Mouse (Mus musculus) hindbrain, embryonic 12.5 days (tissue): ENCODE measurements around the gene Zfp36. TPM values are rescaled to one million over a fixed set of nuclear protein-coding genes. Genes with fewer than 3 reads are reported as not detected.

ENCODE experiments used
- ATAC-seq: fragments of 200-750 bp; cut with Nextera tagmentation; 2 replicates; pipeline ENCODE4 v1.8.0; 2017; ENCODE audit warnings: moderate TSS enrichment; ENCODE audit not compliant: low FRiP score
- H3K27ac ChIP-seq: fragments of 300-500 bp; sonication (generic); 2 replicates; pipeline ENCODE4 v1.5.1; 2016; ENCODE audit warnings: mild to moderate bottlenecking
- H3K27me3 ChIP-seq: fragments of 300-500 bp; sonication (generic); 2 replicates; pipeline ENCODE4 v1.6.1; 2016; ENCODE audit warnings: mild to moderate bottlenecking
- H3K36me3 ChIP-seq: fragments of 300-500 bp; sonication (generic); 2 replicates; pipeline ENCODE4 v1.6.1; 2016; ENCODE audit warnings: mild to moderate bottlenecking
- H3K4me1 ChIP-seq: fragments of 300-500 bp; sonication (generic); 2 replicates; pipeline ENCODE4 v1.6.1; 2016
- H3K4me2 ChIP-seq: fragments of 300-500 bp; sonication (generic); replicated peaks from 2 replicates; pipeline ENCODE4 v1.6.1; 2016; ENCODE audit warnings: mild to moderate bottlenecking
- H3K4me3 ChIP-seq: fragments of 300-500 bp; sonication (generic); 2 replicates; pipeline ENCODE4 v1.5.1; 2016; ENCODE audit warnings: mild to moderate bottlenecking
- H3K9ac ChIP-seq: fragments of 300-500 bp; sonication (generic); 2 replicates; pipeline ENCODE4 v1.6.1; 2016; ENCODE audit warnings: mild to moderate bottlenecking, moderate library complexity
- H3K9me3 ChIP-seq: fragments of 300-500 bp; sonication (generic); replicated peaks from 2 replicates; pipeline ENCODE4 v1.6.1; 2016; ENCODE audit warnings: mild to moderate bottlenecking
- WGBS: fragments of 180-500 bp; shearing (Covaris S2); methylation state at CpG from one replicate; pipeline ENCODE4 v1.1.7; 2016; 5-methylcytosine and 5-hydroxymethylcytosine counted together
- polyA plus RNA-seq: library from polyadenylated mRNA; unstranded; fragments of >200 nt; fragmentation: Nextera tagmentation; extraction: Ambion mirVana; gene quantifications from 2 replicates; pipeline ENCODE4 v1.2.1, GENCODE M21; 2016

The Zfp36 gene
- polyA plus RNA-seq: 6.3 and 7.3 TPM in 2 replicates

- Histone ChIP-seq H3K27me3 (peaks cover 8% of the 10 kb centered on the region; the same call in 1 of the 2 replicates), H3K4me1 (peaks cover 60% of the 10 kb centered on the region), H3K27ac (peak within 1 kb of the TSS; percentile 84), H3K4me3 (peak within 1 kb of the TSS; percentile 55), H3K4me2 (peak within 1 kb of the TSS; percentile 90), H3K9ac (peak within 1 kb of the TSS; percentile 78), H3K9me3 (no peaks in the 10 kb centered on the region), H3K36me3 (peaks cover 4% of the 10 kb centered on the region; the same call in 1 of the 2 replicates)
- ATAC-seq: no peak
- WGBS: 52% methylated on average over 17 of the region's 17 CpGs
Observed at GRCm38 (mm10) chr7:28380237-28381016, at the start of gene Zfp36. Zfp36 (minus strand) TSS chr7:28380253.

- Histone ChIP-seq H3K27ac (no peak overlapping the region), H3K4me2 (no peak overlapping the region), H3K9ac (no peak overlapping the region), H3K27me3 (no peaks in the 10 kb centered on the region), H3K4me1 (0 out of 2 replicates have a peak, but pooled peaks cover 3% of the 10 kb centered on the region), H3K4me3 (no peak overlapping the region), H3K9me3 (no peaks in the 10 kb centered on the region), H3K36me3 (peaks cover 20% of the 10 kb centered on the region)
- no peak for ATAC-seq
Observed at GRCm38 (mm10) chr7:28427738-28428137, 47.7 kb upstream of the Zfp36 start.

- no peak overlapping the region for H3K4me2 ChIP-seq
- no peak overlapping the region for H3K27ac ChIP-seq
- no peaks in the 10 kb centered on the region for H3K4me1 ChIP-seq
- H3K9ac ChIP-seq: no peak overlapping the region
- ATAC-seq: no peak
- no peak overlapping the region for H3K4me3 ChIP-seq
- no peaks in the 10 kb centered on the region for H3K9me3 ChIP-seq
- H3K27me3 ChIP-seq: no peaks in the 10 kb centered on the region
- WGBS: 92% methylated on average over 1 of the region's 1 CpGs
- H3K36me3 ChIP-seq: peaks cover 58% of the 10 kb centered on the region
Observed at GRCm38 (mm10) chr7:28423018-28423417, 43.0 kb upstream of the Zfp36 start.

GRCm38 (mm10) chr7:28419416-28419815, 39.4 kb upstream of the Zfp36 start:
- Histone ChIP-seq H3K9ac (no peak overlapping the region), H3K4me2 (no peak overlapping the region), H3K4me1 (no peaks in the 10 kb centered on the region), H3K36me3 (peaks cover 82% of the 10 kb centered on the region), H3K27me3 (no peaks in the 10 kb centered on the region), H3K27ac (no peak overlapping the region), H3K9me3 (no peaks in the 10 kb centered on the region), H3K4me3 (no peak overlapping the region)
- WGBS: 96% methylated on average over 2 of the region's 2 CpGs
- ATAC-seq: no peak

- Histone ChIP-seq H3K36me3 (peaks cover 83% of the 10 kb centered on the region), H3K27me3 (no peaks in the 10 kb centered on the region), H3K9me3 (no peaks in the 10 kb centered on the region), H3K27ac (no peak overlapping the region), H3K4me3 (no peak overlapping the region), H3K4me2 (no peak overlapping the region), H3K4me1 (no peaks in the 10 kb centered on the region), H3K9ac (no peak overlapping the region)
- no peak for ATAC-seq
- 90% methylated on average over 8 of the region's 8 CpGs for WGBS
Observed at GRCm38 (mm10) chr7:28418096-28418670, 38.1 kb upstream of the Zfp36 start.

- Histone ChIP-seq H3K36me3 (peaks cover 83% of the 10 kb centered on the region), H3K27ac (no peak overlapping the region), H3K4me3 (no peak overlapping the region), H3K9ac (no peak overlapping the region), H3K27me3 (no peaks in the 10 kb centered on the region), H3K9me3 (no peaks in the 10 kb centered on the region), H3K4me1 (no peaks in the 10 kb centered on the region), H3K4me2 (no peak overlapping the region)
- ATAC-seq: no peak
Observed at GRCm38 (mm10) chr7:28417368-28417767, 37.3 kb upstream of the Zfp36 start.

- no peaks in the 10 kb centered on the region for H3K9me3 ChIP-seq
- no peak for ATAC-seq
- no peaks in the 10 kb centered on the region for H3K27me3 ChIP-seq
- peaks cover 82% of the 10 kb centered on the region for H3K36me3 ChIP-seq
- H3K27ac ChIP-seq: no peak overlapping the region
- no peak overlapping the region for H3K9ac ChIP-seq
- H3K4me1 ChIP-seq: no peaks in the 10 kb centered on the region
- H3K4me3 ChIP-seq: no peak overlapping the region
- 89% methylated on average over 4 of the region's 4 CpGs for WGBS
- H3K4me2 ChIP-seq: no peak overlapping the region
Observed at GRCm38 (mm10) chr7:28412826-28413225, 32.8 kb upstream of the Zfp36 start.

GRCm38 (mm10) chr7:28410841-28411475, 30.9 kb upstream of the Zfp36 start:
- H3K4me1 ChIP-seq: no peaks in the 10 kb centered on the region
- H3K36me3 ChIP-seq: peaks cover 87% of the 10 kb centered on the region
- WGBS: 86% methylated on average over 3 of the region's 3 CpGs
- no peaks in the 10 kb centered on the region for H3K9me3 ChIP-seq
- H3K27ac ChIP-seq: no peak overlapping the region
- H3K4me3 ChIP-seq: no peak overlapping the region
- no peaks in the 10 kb centered on the region for H3K27me3 ChIP-seq
- H3K4me2 ChIP-seq: no peak overlapping the region
- H3K9ac ChIP-seq: no peak overlapping the region
- no peak for ATAC-seq

- H3K36me3 ChIP-seq: peaks cover 89% of the 10 kb centered on the region
- no peak for ATAC-seq
- H3K4me3 ChIP-seq: no peak overlapping the region
- no peaks in the 10 kb centered on the region for H3K27me3 ChIP-seq
- WGBS: 86% methylated on average over 3 of the region's 3 CpGs
- no peaks in the 10 kb centered on the region for H3K9me3 ChIP-seq
- H3K27ac ChIP-seq: no peak overlapping the region
- H3K4me1 ChIP-seq: no peaks in the 10 kb centered on the region
- no peak overlapping the region for H3K4me2 ChIP-seq
- H3K9ac ChIP-seq: no peak overlapping the region
Observed at GRCm38 (mm10) chr7:28401942-28402341, 21.9 kb upstream of the Zfp36 start.

- Histone ChIP-seq H3K36me3 (peaks cover 89% of the 10 kb centered on the region), H3K9ac (no peak overlapping the region), H3K4me2 (no peak overlapping the region), H3K4me3 (no peak overlapping the region), H3K27ac (no peak overlapping the region), H3K9me3 (no peaks in the 10 kb centered on the region), H3K4me1 (no peaks in the 10 kb centered on the region), H3K27me3 (no peaks in the 10 kb centered on the region)
- ATAC-seq: no peak
- 100% methylated on average over 1 of the region's 1 CpGs for WGBS
Observed at GRCm38 (mm10) chr7:28401030-28401429, 21.0 kb upstream of the Zfp36 start.

GRCm38 (mm10) chr7:28398696-28399340, 18.8 kb upstream of the Zfp36 start:
- Histone ChIP-seq H3K36me3 (peaks cover 80% of the 10 kb centered on the region), H3K9ac (no peak overlapping the region)
- ATAC-seq: no peak

GRCm38 (mm10) chr7:28398000-28398399, 17.9 kb upstream of the Zfp36 start:
- no peaks in the 10 kb centered on the region for H3K27me3 ChIP-seq
- no peak for ATAC-seq
- H3K9me3 ChIP-seq: no peaks in the 10 kb centered on the region
- peaks cover 9% of the 10 kb centered on the region for H3K4me1 ChIP-seq
- H3K9ac ChIP-seq: no peak overlapping the region
- no peak overlapping the region for H3K4me2 ChIP-seq
- no peak overlapping the region for H3K27ac ChIP-seq
- H3K4me3 ChIP-seq: no peak overlapping the region
- peaks cover 72% of the 10 kb centered on the region for H3K36me3 ChIP-seq
- WGBS: 72% methylated on average over 3 of the region's 3 CpGs

More at GRCm38 (mm10) chr7:28398696-28399340, 18.8 kb upstream of the Zfp36 start:
- Histone ChIP-seq H3K4me1 (peaks cover 3% of the 10 kb centered on the region), H3K27ac (no peak overlapping the region), H3K4me2 (no peak overlapping the region), H3K27me3 (no peaks in the 10 kb centered on the region), H3K9me3 (no peaks in the 10 kb centered on the region), H3K4me3 (no peak overlapping the region)
- 91% methylated on average over 10 of the region's 10 CpGs for WGBS
